26 mouse cellular contexts compared by ENCODE assay signal in genomic region chrX:36186443-36186842, GRCm38 (mm10). TPM values are rescaled to one million over a fixed set of nuclear protein-coding genes. Genes with fewer than 3 reads are reported as not detected.
DNase-seq lines count a peak whose midpoint lies in the region; ATAC-seq lines count a peak whose summit lies in the region.
"Had no signal": no experiment of that assay in that cellular context is flagged by ENCODE, and none has a peak within 500 bp of the region (broad histone marks: within the 10 kb centered on the region; RNA-seq: fewer than 3 reads in every experiment).

No protein-coding gene starts in this region.

- ATAC-seq in hindbrain, embryonic 11.5 days (ENCODE audit: low FRiP score), result peak; percentile 71
- peak; percentile 72 for ATAC-seq in forebrain, embryonic 14.5 days
- peak; percentile 31; the same call in 1 of the 2 replicates for ATAC-seq in hindbrain, embryonic 14.5 days (ENCODE audit: low FRiP score)
- ATAC-seq in midbrain, embryonic 15.5 days (replicated peaks), result peak; percentile 89
- ATAC-seq: CD4-positive, CD25-positive, alpha-beta regulatory T cell, adult 4 months had no signal

- no peaks in the 10 kb centered on the region for H3K9me3 ChIP-seq in hindbrain, embryonic 11.5 days (ENCODE audit: control insufficient read depth, low read length)
- no peaks in the 10 kb centered on the region for H3K9me3 ChIP-seq in hindbrain, embryonic 10.5 days
- H3K9me3 ChIP-seq in forebrain, embryonic 14.5 days (replicated peaks; ENCODE audit: control insufficient read depth, low read length), result no peaks in the 10 kb centered on the region
- H3K9me3 ChIP-seq in hindbrain, embryonic 14.5 days (ENCODE audit: control insufficient read depth, low read length), result no peaks in the 10 kb centered on the region
- H3K9me3 ChIP-seq in midbrain, embryonic 15.5 days, result no peaks in the 10 kb centered on the region
- H3K9me3 ChIP-seq: neural tube, embryonic 13.5 days; stomach, embryonic 15.5 days had no signal

- H3K9ac ChIP-seq in hindbrain, embryonic 11.5 days (ENCODE audit: low read depth, low read length), result no peak overlapping the region
- H3K9ac ChIP-seq in forebrain, embryonic 14.5 days (ENCODE audit: low read length), result no peak overlapping the region
- H3K9ac ChIP-seq in hindbrain, embryonic 14.5 days, result no peak overlapping the region
- H3K9ac ChIP-seq in midbrain, embryonic 15.5 days, result no peak overlapping the region
- H3K9ac ChIP-seq: liver, embryonic 14.5 days; lung, embryonic 14.5 days; neural tube, embryonic 13.5 days; stomach, embryonic 15.5 days had no signal

- H3K4me1 ChIP-seq in hindbrain, embryonic 11.5 days (replicated peaks; ENCODE audit: control insufficient read depth, insufficient read depth, low read length), result no peaks in the 10 kb centered on the region
- no peaks in the 10 kb centered on the region for H3K4me1 ChIP-seq in hindbrain, embryonic 10.5 days (replicated peaks)
- no peaks in the 10 kb centered on the region for H3K4me1 ChIP-seq in forebrain, embryonic 14.5 days (ENCODE audit: control insufficient read depth, insufficient read depth, low read length)
- no peaks in the 10 kb centered on the region for H3K4me1 ChIP-seq in hindbrain, embryonic 14.5 days (replicated peaks; ENCODE audit: control insufficient read depth, insufficient read depth, low read length)
- no peaks in the 10 kb centered on the region for H3K4me1 ChIP-seq in midbrain, embryonic 15.5 days
- H3K4me1 ChIP-seq: neural tube, embryonic 13.5 days; stomach, embryonic 15.5 days had no signal

- WGBS in hindbrain, embryonic 11.5 days, result 37% methylated on average over 6 of the region's 6 CpGs
- WGBS in hindbrain, embryonic 10.5 days, result 44% methylated on average over 6 of the region's 6 CpGs
- 39% methylated on average over 6 of the region's 6 CpGs for WGBS in forebrain, embryonic 14.5 days
- WGBS in hindbrain, embryonic 14.5 days, result 23% methylated on average over 6 of the region's 6 CpGs
- 39% methylated on average over 6 of the region's 6 CpGs for WGBS in midbrain, embryonic 15.5 days

- H3K4me3 ChIP-seq in hindbrain, embryonic 11.5 days (ENCODE audit: low read depth, low read length), result no peak overlapping the region
- no peak overlapping the region for H3K4me3 ChIP-seq in hindbrain, embryonic 10.5 days
- H3K4me3 ChIP-seq in forebrain, embryonic 14.5 days (ENCODE audit: low read depth, low read length), result no peak overlapping the region
- H3K4me3 ChIP-seq in hindbrain, embryonic 14.5 days (replicated peaks; ENCODE audit: low read length), result no peak overlapping the region
- no peak overlapping the region for H3K4me3 ChIP-seq in midbrain, embryonic 15.5 days
- H3K4me3 ChIP-seq: myocyte; neural tube, embryonic 13.5 days; stomach, embryonic 15.5 days had no signal

- DNase-seq in hindbrain, embryonic 11.5 days (ENCODE audit: low spot score), result no peak
- no peak for DNase-seq in hindbrain, embryonic 10.5 days (ENCODE audit: low spot score)
- DNase-seq in forebrain, embryonic 14.5 days (ENCODE audit: low spot score), result peak; percentile 39
- DNase-seq in hindbrain, embryonic 14.5 days (ENCODE audit: low spot score), result no peak
- no peak for DNase-seq in cerebellum, postnatal 14 days
- DNase-seq in gastrocnemius, postnatal 4 days (ENCODE audit: low spot score in 2 of 2), result no peak
- no peak for DNase-seq in spleen, postnatal 4 days (ENCODE audit: low spot score in 2 of 2)
- DNase-seq: adrenal gland, postnatal 25 days; cerebellum, adult 11 months; cerebellum, postnatal 10 days; gastrocnemius, postnatal 36 days; kidney, adult 2 months; kidney, postnatal 10 days; lung, embryonic 14.5 days; lung, postnatal 36 days; retina, postnatal 1 day; right cerebral cortex, postnatal 25 days; thymus, postnatal 25 days had no signal

- H3K4me2 ChIP-seq in hindbrain, embryonic 11.5 days (replicated peaks; ENCODE audit: low read depth, low read length), result no peak overlapping the region
- no peak overlapping the region for H3K4me2 ChIP-seq in forebrain, embryonic 14.5 days (ENCODE audit: low read length)
- no peak overlapping the region for H3K4me2 ChIP-seq in hindbrain, embryonic 14.5 days (replicated peaks)
- no peak overlapping the region; the same call in 1 of the 2 replicates for H3K4me2 ChIP-seq in midbrain, embryonic 15.5 days
- H3K4me2 ChIP-seq: lung, embryonic 14.5 days; neural tube, embryonic 13.5 days; stomach, embryonic 15.5 days had no signal

- H3K27me3 ChIP-seq in hindbrain, embryonic 11.5 days (ENCODE audit: control insufficient read depth, insufficient read depth, low read length), result no peaks in the 10 kb centered on the region
- no peaks in the 10 kb centered on the region for H3K27me3 ChIP-seq in hindbrain, embryonic 10.5 days (ENCODE audit: insufficient read depth, poor library complexity, severe bottlenecking)
- H3K27me3 ChIP-seq in forebrain, embryonic 14.5 days (replicated peaks; ENCODE audit: control insufficient read depth, insufficient read depth, low read length), result no peaks in the 10 kb centered on the region
- H3K27me3 ChIP-seq in hindbrain, embryonic 14.5 days (ENCODE audit: control insufficient read depth, insufficient read depth, low read length), result no peaks in the 10 kb centered on the region
- H3K27me3 ChIP-seq in midbrain, embryonic 15.5 days (replicated peaks), result no peaks in the 10 kb centered on the region
- H3K27me3 ChIP-seq: neural tube, embryonic 13.5 days; stomach, embryonic 15.5 days had no signal

- no peak overlapping the region for H3K27ac ChIP-seq in hindbrain, embryonic 11.5 days (ENCODE audit: low read depth, low read length)
- no peak overlapping the region for H3K27ac ChIP-seq in hindbrain, embryonic 10.5 days
- no peak overlapping the region for H3K27ac ChIP-seq in forebrain, embryonic 14.5 days (ENCODE audit: low read depth, low read length)
- peak overlapping the region; percentile 14; the same call in 1 of the 2 replicates for H3K27ac ChIP-seq in hindbrain, embryonic 14.5 days
- H3K27ac ChIP-seq in midbrain, embryonic 15.5 days, result peak overlapping the region; percentile 68
- H3K27ac ChIP-seq: liver, embryonic 14.5 days; neural tube, embryonic 13.5 days; stomach, embryonic 15.5 days had no signal

- H3K36me3 ChIP-seq in hindbrain, embryonic 11.5 days (ENCODE audit: control insufficient read depth, insufficient read depth, low read length), result no peaks in the 10 kb centered on the region
- H3K36me3 ChIP-seq in hindbrain, embryonic 10.5 days, result no peaks in the 10 kb centered on the region
- H3K36me3 ChIP-seq in forebrain, embryonic 14.5 days (ENCODE audit: control insufficient read depth, insufficient read depth, low read length), result no peaks in the 10 kb centered on the region
- no peaks in the 10 kb centered on the region for H3K36me3 ChIP-seq in hindbrain, embryonic 14.5 days (replicated peaks; ENCODE audit: control insufficient read depth, insufficient read depth)
- H3K36me3 ChIP-seq in midbrain, embryonic 15.5 days (replicated peaks), result no peaks in the 10 kb centered on the region
- H3K36me3 ChIP-seq: neural tube, embryonic 13.5 days; stomach, embryonic 15.5 days had no signal

RNA-seq across cellular contexts. Expression of gene Zcchc12, which starts 9.3 kb away (rescaled TPM):
- 29.0 and 30.7 TPM in 2 replicates for polyA plus RNA-seq in hindbrain, embryonic 11.5 days (2014; fragmentation: Nextera tagmentation; extraction: Ambion mirVana)
- polyA plus RNA-seq in hindbrain, embryonic 10.5 days (2016; fragmentation: Nextera tagmentation; extraction: Ambion mirVana), result 10.0 and 22.6 TPM in 2 replicates
- polyA plus RNA-seq in forebrain, embryonic 14.5 days (2014; fragmentation: Nextera tagmentation; extraction: Ambion mirVana), result 202 and 243 TPM in 2 replicates
- polyA plus RNA-seq in hindbrain, embryonic 14.5 days (2014; fragmentation: Nextera tagmentation; extraction: Ambion mirVana), result 265 and 341 TPM in 2 replicates
- 418 and 438 TPM in 2 replicates for polyA plus RNA-seq in midbrain, embryonic 15.5 days (2015; fragmentation: Nextera tagmentation; extraction: Ambion mirVana)
- under 1 TPM in 1 of 2 experiments, not detected in 1; 0.16 TPM for total RNA-seq in gastrocnemius, postnatal 4 days (2021)
- total RNA-seq: gastrocnemius, postnatal 36 days; megakaryocyte-erythroid progenitor cell, adult 5-6 weeks had no signal
- polyA plus RNA-seq: spleen, adult 2 months had no signal

Comparison
In these comparisons a context has a peak if more than half of its experiments do, and no peak if none do; other contexts are left out.
1. H3K27ac ChIP-seq: peak in hindbrain, embryonic 14.5 days (single experiment) and midbrain, embryonic 15.5 days (single experiment); none in hindbrain, embryonic 11.5 days (single experiment), hindbrain, embryonic 10.5 days (single experiment) and forebrain, embryonic 14.5 days (single experiment).
2. ATAC-seq: peak in every context shown above with its lines; median percentile 89 in midbrain, embryonic 15.5 days; 72 in forebrain, embryonic 14.5 days; 71 in hindbrain, embryonic 11.5 days; 31 in hindbrain, embryonic 14.5 days.